Mouse (Mus musculus): ENCODE results near the gene Dmpk. TPM values are rescaled to one million over a fixed set of nuclear protein-coding genes. Genes with fewer than 3 reads are reported as not detected.

Dmpk gene
- polyA plus RNA-seq, 1 experiment from 2014 or later = 17.5 TPM

DNA sequence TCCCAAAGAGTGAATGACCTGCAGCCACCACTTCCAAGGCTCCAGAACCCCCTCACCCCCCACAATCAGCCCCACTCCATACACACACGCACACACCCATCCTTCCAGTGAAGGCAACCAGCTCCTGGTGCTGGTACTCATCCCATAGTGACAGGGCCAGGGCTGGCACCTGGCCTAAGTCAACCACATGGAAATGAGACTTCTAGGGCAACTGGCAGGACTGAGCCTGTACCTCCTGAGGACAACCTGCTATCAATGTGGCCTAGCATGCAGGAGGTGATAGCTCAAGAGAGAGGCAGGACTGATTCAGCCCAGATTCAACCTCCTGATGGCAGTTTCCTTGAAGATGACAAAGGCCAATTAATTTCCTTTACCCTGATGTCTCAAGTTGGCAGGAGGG, 16.6 kb downstream of the Dmpk start:
- no peak overlapping the region for H3K4me2 ChIP-seq (replicated peaks)
- peaks cover 13% of the 10 kb centered on the region for H3K36me3 ChIP-seq
- H3K4me1 ChIP-seq = peaks cover 25% of the 10 kb centered on the region
- 75% methylated on average over 1 of the region's 1 CpGs for WGBS
- ATAC-seq (ENCODE audit: insufficient number of reproducible peaks, insufficient read depth, low FRiP score, low TSS enrichment) = no peak
- no peak overlapping the region for H3K27ac ChIP-seq
- H3K4me3 ChIP-seq = no peak overlapping the region
- H3K9me3 ChIP-seq = peaks cover 8% of the 10 kb centered on the region; the same call in 1 of the 2 replicates
- no peaks in the 10 kb centered on the region for H3K27me3 ChIP-seq
- no peak overlapping the region for H3K9ac ChIP-seq

DNA sequence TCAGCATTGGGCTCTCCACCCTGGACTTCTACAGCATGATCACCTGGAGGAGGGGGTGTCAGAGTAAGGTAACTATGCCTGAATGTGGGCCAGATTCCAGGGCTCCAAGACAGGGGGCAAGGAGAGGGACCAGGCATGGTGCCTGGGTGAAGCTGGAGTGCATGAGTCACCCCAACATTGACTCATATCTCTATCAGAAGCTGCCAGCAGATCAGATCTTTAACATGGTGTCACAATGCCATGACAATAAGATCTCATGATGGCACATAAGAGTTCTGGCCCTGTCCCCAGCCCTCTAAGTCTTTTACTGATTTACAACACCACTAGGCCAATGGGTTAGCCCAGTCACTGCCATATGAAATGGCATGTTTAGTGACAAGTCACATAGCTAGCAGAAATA, 20.1 kb downstream of the Dmpk start:
- H3K27me3 ChIP-seq = no peaks in the 10 kb centered on the region
- ATAC-seq (ENCODE audit: insufficient number of reproducible peaks, insufficient read depth, low FRiP score, low TSS enrichment) = no peak
- no peak overlapping the region for H3K4me2 ChIP-seq (replicated peaks)
- 0 out of 2 replicates have a peak, but pooled peaks cover 4% of the 10 kb centered on the region for H3K4me1 ChIP-seq
- H3K9me3 ChIP-seq = peaks cover 8% of the 10 kb centered on the region; the same call in 1 of the 2 replicates
- no peaks in the 10 kb centered on the region for H3K36me3 ChIP-seq
- H3K9ac ChIP-seq = no peak overlapping the region
- no peak overlapping the region for H3K27ac ChIP-seq
- no peak overlapping the region for H3K4me3 ChIP-seq

DNA sequence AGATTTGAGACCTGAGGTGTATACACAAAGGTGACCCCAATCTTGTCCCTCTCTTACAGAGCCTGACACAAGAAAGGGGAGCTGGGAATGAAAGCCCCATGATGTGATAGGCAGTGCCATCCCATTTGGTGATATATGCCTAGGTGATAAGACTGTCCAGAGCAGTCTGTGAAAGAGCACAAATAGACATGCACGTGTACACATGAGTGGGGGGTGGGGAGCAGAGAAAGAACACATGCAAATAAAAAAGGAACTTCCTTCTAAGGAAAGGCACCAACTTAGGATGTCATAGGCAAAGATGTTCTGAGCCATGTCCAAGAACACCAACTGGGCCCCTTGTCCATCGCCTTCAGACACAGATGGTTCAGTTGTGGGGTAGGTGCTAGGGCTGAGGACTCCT, 20.8 kb downstream of the Dmpk start:
- WGBS = 78% methylated on average over 2 of the region's 2 CpGs

DNA sequence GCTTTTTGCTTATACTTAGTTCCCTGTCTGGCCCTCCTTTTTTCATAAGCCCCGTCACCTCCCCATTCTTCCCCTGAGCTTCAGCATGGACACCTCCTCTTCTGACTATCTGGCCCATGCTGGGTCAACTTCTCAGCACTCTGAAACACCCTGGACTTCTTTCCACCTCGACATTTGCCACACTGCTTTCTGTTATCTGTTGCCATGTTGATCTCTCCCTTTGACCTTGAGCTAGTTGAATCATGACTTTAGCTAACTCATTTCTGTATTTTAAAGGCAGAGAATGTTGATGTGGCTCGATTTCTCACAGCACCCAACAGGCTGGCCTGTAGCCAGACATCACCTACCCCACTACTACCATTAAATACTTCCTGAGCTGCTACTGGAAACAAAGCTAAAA, 23.8 kb downstream of the Dmpk start:
- H3K27ac ChIP-seq = no peak overlapping the region
- peaks cover 6% of the 10 kb centered on the region; the same call in 1 of the 2 replicates for H3K9me3 ChIP-seq
- no peak for ATAC-seq (ENCODE audit: insufficient number of reproducible peaks, insufficient read depth, low FRiP score, low TSS enrichment)
- H3K9ac ChIP-seq = no peak overlapping the region
- no peak overlapping the region for H3K4me2 ChIP-seq (replicated peaks)
- H3K27me3 ChIP-seq = no peaks in the 10 kb centered on the region
- no peak overlapping the region for H3K4me3 ChIP-seq
- H3K36me3 ChIP-seq = no peaks in the 10 kb centered on the region
- 62% methylated on average over 3 of the region's 3 CpGs for whole genome bisulfite sequencing
- H3K4me1 ChIP-seq = no peaks in the 10 kb centered on the region

More for the DNA sequence above, 20.8 kb downstream of the Dmpk start:
- no peak overlapping the region for H3K27ac ChIP-seq
- no peaks in the 10 kb centered on the region for H3K27me3 ChIP-seq
- no peak overlapping the region for H3K4me2 ChIP-seq (replicated peaks)
- ATAC-seq (ENCODE audit: insufficient number of reproducible peaks, insufficient read depth, low FRiP score, low TSS enrichment) = no peak
- no peaks in the 10 kb centered on the region for H3K4me1 ChIP-seq
- H3K4me3 ChIP-seq = no peak overlapping the region
- no peaks in the 10 kb centered on the region for H3K36me3 ChIP-seq
- H3K9me3 ChIP-seq = peaks cover 8% of the 10 kb centered on the region; the same call in 1 of the 2 replicates
- H3K9ac ChIP-seq = no peak overlapping the region

DNA sequence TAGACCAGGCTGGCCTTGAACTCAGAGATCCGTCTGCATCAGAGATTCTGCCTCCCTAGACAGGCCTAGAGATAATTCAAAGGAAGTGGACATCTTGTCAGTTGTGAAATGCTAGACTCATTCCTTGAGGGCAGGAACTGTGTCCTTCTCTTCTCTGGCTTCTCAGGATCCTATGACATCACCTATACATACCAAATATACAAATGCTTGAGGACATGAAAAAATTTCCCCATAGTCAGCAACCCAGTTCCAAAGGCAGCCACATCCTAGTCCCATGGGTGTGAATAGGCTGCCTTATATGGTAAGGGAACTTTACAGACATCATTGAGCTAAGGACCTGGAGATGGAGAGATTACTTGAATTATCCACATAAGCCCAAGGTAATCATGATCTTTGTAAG, 25.9 kb downstream of the Dmpk start:
- H3K27ac ChIP-seq = no peak overlapping the region
- no peaks in the 10 kb centered on the region for H3K4me1 ChIP-seq
- no peak for ATAC-seq (ENCODE audit: insufficient number of reproducible peaks, insufficient read depth, low FRiP score, low TSS enrichment)
- WGBS = 79% methylated on average over 1 of the region's 1 CpGs
- H3K9ac ChIP-seq = no peak overlapping the region
- H3K27me3 ChIP-seq = no peaks in the 10 kb centered on the region
- H3K4me2 ChIP-seq (replicated peaks) = no peak overlapping the region
- no peak overlapping the region for H3K4me3 ChIP-seq
- no peaks in the 10 kb centered on the region for H3K36me3 ChIP-seq
- no peaks in the 10 kb centered on the region for H3K9me3 ChIP-seq

DNA sequence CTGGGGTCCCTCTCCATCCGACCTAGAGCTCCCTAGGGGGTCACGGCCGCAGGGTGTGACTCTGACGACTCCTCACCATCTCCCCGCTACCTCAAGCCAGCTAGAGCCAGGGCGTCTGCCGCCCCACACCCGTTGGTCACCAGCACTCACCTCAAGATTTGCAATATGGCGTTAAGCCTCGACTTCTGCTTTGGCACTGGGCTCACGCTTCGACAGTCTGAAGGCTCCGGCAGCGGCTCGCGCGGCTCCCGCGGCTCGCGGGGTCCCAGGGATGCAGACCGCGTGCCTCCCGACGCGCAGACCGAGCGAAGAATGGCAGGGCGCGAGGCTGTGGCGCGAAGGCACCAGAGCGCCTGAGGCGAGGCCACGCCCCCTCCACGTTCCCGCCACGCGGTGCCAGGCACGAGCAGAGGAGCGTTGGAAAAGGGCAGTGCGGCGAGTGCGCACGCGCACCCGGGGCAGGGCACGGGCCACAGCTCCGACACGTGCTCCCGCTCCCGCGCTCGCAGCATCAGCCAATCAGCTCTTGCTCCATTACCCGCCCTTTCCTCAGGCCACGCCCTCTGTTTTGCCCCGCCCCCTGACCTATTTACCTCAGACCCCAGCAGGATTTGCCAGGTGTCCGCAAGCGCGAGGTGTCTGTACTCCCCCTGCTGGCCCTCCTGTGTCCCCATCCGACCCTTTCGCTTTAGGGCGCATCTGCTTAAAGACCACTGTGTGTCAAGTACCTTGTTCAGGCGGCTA, 34.6 kb downstream of the Dmpk start, which contains the start of gene Gm4969:
Gm4969 (minus strand) TSS at position 341 of the 744 bp plus-strand sequence.
- H3K4me2 ChIP-seq (replicated peaks) = peak within 1 kb of the TSS; percentile 47
- peaks cover 19% of the 10 kb centered on the region for H3K4me1 ChIP-seq
- peak within 1 kb of the TSS; percentile 23 for H3K4me3 ChIP-seq
- peak within 1 kb of the TSS; percentile 16; the same call in 1 of the 2 replicates for H3K9ac ChIP-seq
- 22% methylated on average over 64 of the region's 64 CpGs for WGBS
- 0 out of 2 replicates have a peak, but pooled peaks cover 2% of the 10 kb centered on the region for H3K9me3 ChIP-seq
- peak; percentile 17; the same call in 1 of the 2 replicates for ATAC-seq (ENCODE audit: insufficient number of reproducible peaks, insufficient read depth, low FRiP score, low TSS enrichment)
- H3K36me3 ChIP-seq = no peaks in the 10 kb centered on the region
- 0 out of 2 replicates have a peak within 1 kb of the TSS, but pooled peaks have one; percentile 30 for H3K27ac ChIP-seq
- no peaks in the 10 kb centered on the region for H3K27me3 ChIP-seq

DNA sequence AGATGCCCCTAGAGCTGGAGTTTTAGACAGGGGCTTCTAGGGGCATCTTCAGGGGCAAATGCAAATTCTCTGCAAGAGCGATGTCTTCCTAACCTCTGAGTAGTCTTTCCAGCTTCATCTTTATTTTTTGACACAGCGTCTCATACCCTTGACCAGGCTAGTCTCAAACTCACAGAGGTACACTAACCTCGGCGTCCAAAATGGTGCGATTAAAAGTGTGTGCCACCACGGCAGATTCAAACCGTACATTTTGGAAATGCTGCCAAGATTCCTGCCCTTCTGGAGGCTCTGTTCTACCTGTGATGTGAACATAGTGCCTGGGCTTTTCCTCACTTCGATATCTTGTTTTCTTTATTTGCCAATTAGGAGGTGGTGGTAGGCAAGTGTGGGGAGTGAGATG, 35.4 kb downstream of the Dmpk start:
- H3K4me1 ChIP-seq = peaks cover 19% of the 10 kb centered on the region
- no peak overlapping the region for H3K4me2 ChIP-seq (replicated peaks)
- H3K36me3 ChIP-seq = no peaks in the 10 kb centered on the region
- H3K4me3 ChIP-seq = no peak overlapping the region
- no peak for ATAC-seq (ENCODE audit: insufficient number of reproducible peaks, insufficient read depth, low FRiP score, low TSS enrichment)
- 94% methylated on average over 8 of the region's 8 CpGs for WGBS
- H3K9me3 ChIP-seq = 0 out of 2 replicates have a peak, but pooled peaks cover 2% of the 10 kb centered on the region
- H3K27ac ChIP-seq = 0 out of 2 replicates have a peak overlapping the region, but pooled peaks have one; percentile 30
- H3K9ac ChIP-seq = no peak overlapping the region
- no peaks in the 10 kb centered on the region for H3K27me3 ChIP-seq

DNA sequence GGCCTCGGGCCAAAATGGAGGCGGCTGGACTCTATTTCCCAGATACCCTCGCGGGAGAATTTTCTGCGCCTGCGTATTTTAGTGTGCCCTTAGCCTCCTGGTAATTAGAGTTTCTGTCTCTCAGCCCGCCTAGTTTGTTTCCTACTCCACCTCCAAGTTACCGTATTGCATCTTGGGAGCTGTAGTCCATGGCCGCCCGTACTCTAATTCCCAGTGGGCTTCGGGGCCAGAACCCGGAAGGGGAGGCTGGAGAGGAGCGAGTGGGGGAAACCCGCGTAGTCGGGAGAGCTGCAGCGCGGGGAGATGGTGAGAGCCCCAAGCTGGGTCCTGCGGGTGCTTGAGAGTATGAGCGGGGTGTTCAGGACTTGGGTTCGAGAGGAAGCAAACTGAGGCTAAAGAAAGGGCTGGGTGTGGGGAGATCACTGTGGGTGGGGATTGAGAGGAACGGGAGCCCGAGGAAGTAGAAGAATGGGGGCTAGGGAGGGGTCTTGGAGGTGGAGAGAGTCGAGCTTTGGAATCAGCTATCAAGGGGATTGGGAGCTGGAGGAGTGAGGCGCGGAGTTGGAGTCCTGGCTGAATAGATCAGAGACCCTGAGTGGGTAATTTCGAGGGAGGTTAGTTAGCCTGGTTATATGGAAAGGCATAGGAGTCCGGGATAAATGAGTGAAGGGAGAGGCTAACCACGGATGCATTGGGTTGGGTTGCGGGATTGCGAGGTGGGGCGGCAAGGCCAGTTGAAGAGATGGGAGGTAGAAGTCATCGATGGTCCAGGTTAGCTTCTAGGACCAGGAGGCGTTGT, 36.2 kb downstream of the Dmpk start, which contains the start of gene Fbxo46:
Fbxo46 (plus strand) TSS at position 229 of the 799 bp plus-strand sequence.
- no peaks in the 10 kb centered on the region for H3K27me3 ChIP-seq
- peak within 1 kb of the TSS; percentile 70 for H3K9ac ChIP-seq
- H3K27ac ChIP-seq = 0 out of 2 replicates have a peak within 1 kb of the TSS, but pooled peaks have one; percentile 30
- H3K9me3 ChIP-seq = 0 out of 2 replicates have a peak, but pooled peaks cover 2% of the 10 kb centered on the region
- peak; percentile 94 for ATAC-seq (ENCODE audit: insufficient number of reproducible peaks, insufficient read depth, low FRiP score, low TSS enrichment)
- no peaks in the 10 kb centered on the region for H3K36me3 ChIP-seq
- H3K4me2 ChIP-seq (replicated peaks) = peak within 1 kb of the TSS; percentile 81
- H3K4me3 ChIP-seq = peak within 1 kb of the TSS; percentile 68
- 3% methylated on average over 34 of the region's 34 CpGs for WGBS
- H3K4me1 ChIP-seq = peaks cover 21% of the 10 kb centered on the region

DNA sequence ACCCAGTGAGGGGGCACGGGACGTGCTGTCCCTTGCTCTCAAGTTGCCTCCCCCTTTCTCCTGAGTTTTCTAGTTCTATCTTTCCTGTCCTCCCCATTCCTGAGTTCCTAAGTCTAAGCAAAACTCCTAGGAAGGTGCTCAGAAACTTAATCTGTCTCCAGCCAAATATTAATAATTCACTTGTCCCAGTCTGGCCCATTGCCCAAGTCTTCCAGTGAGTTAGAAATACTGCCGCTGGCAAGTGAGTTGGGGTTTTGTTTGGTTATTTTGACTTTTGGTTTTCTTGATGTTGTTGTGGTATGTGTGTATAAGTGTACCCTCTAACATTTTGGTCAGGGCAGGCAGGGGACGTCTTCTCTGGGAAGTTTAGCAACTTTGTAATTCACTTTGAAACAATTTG, 38.0 kb downstream of the Dmpk start:
- H3K27ac ChIP-seq = no peak overlapping the region
- H3K9ac ChIP-seq = no peak overlapping the region
- H3K9me3 ChIP-seq = 0 out of 2 replicates have a peak, but pooled peaks cover 2% of the 10 kb centered on the region
- no peak overlapping the region for H3K4me2 ChIP-seq (replicated peaks)
- H3K4me3 ChIP-seq = no peak overlapping the region
- ATAC-seq (ENCODE audit: insufficient number of reproducible peaks, insufficient read depth, low FRiP score, low TSS enrichment) = no peak
- WGBS = 92% methylated on average over 4 of the region's 4 CpGs
- H3K27me3 ChIP-seq = no peaks in the 10 kb centered on the region
- no peaks in the 10 kb centered on the region for H3K36me3 ChIP-seq
- peaks cover 24% of the 10 kb centered on the region for H3K4me1 ChIP-seq

DNA sequence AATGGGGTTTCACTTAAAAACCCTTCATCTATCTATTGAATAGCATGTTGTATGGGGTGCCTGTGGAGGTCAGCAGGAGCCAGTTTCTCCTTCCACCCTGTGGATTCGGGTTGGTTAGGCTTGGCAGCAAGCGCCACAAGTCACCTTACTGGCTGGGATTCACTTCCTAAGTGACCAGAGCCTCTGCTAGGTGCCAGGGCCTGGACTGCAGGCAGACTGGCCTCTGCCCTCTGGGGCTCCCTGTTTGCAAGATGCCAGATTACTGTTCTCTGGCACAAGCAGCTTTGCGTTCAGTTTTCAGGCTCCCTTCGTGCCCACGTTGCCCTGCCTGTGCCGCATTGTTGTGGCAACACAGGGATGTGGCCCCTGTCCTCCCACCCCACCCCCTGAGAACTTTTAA, 41.1 kb downstream of the Dmpk start:
- Histone ChIP-seq H3K4me2 (replicated peaks) (no peak overlapping the region), H3K27me3 (no peaks in the 10 kb centered on the region), H3K9me3 (no peaks in the 10 kb centered on the region), H3K27ac (no peak overlapping the region), H3K36me3 (peaks cover 9% of the 10 kb centered on the region), H3K4me3 (no peak overlapping the region), H3K9ac (0 out of 2 replicates have a peak overlapping the region, but pooled peaks have one; percentile 30), H3K4me1 (peaks cover 16% of the 10 kb centered on the region)
- WGBS = 83% methylated on average over 6 of the region's 6 CpGs
- no peak for ATAC-seq (ENCODE audit: insufficient number of reproducible peaks, insufficient read depth, low FRiP score, low TSS enrichment)

DNA sequence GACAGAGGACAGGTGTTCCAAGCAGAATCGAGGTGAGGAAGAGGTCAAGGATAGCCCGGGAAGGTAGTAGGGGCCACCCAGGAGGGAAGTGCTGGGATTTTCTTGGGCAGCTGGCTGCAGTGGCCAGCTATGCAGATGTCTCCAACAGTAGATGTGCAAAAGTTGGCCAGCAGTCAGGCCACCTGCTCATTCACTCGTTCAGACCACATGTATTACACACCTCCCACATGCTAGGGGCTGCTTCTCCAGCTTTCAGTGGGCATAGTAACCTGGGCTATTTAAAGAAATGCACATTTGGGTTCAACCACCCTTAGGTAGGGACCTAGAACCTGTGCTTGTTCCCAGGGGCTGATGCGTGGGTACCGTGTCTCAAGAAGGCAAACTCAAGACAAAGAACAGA, 44.1 kb downstream of the Dmpk start:
- H3K9ac ChIP-seq = no peak overlapping the region
- no peak overlapping the region for H3K4me2 ChIP-seq (replicated peaks)
- 88% methylated on average over 5 of the region's 5 CpGs for WGBS
- H3K4me3 ChIP-seq = no peak overlapping the region
- no peaks in the 10 kb centered on the region for H3K27me3 ChIP-seq
- H3K4me1 ChIP-seq = peaks cover 17% of the 10 kb centered on the region; the same call in 1 of the 2 replicates
- no peaks in the 10 kb centered on the region for H3K9me3 ChIP-seq
- no peak overlapping the region for H3K27ac ChIP-seq
- no peak for ATAC-seq (ENCODE audit: insufficient number of reproducible peaks, insufficient read depth, low FRiP score, low TSS enrichment)
- peaks cover 9% of the 10 kb centered on the region for H3K36me3 ChIP-seq
